Mouse (Mus musculus) ES-E14 (cell line): Measurements from ENCODE around the gene Asic4.

Source experiments
- CHD2 ChIP-seq: IDR thresholded peaks from 2 replicates; pipeline ENCODE4 v1.6.1; 2014; ENCODE audit warnings: mild to moderate bottlenecking, low read depth, low read length, inconsistent platforms
- HCFC1 ChIP-seq: IDR thresholded peaks from 2 replicates; pipeline ENCODE4 v1.6.1; 2012; ENCODE audit warnings: low read length, inconsistent platforms, borderline replicate concordance; ENCODE audit not compliant: insufficient read depth
- MAFK ChIP-seq: IDR thresholded peaks from 2 replicates; pipeline ENCODE4 v1.6.1; 2014; ENCODE audit warnings: mild to moderate bottlenecking, low read depth, low read length, inconsistent platforms; ENCODE audit not compliant: insufficient read depth
- ZC3H11A ChIP-seq: IDR thresholded peaks from 2 replicates; pipeline ENCODE4 v1.6.1; 2012; ENCODE audit warnings: low read depth, mild to moderate bottlenecking, inconsistent platforms, low read length, borderline replicate concordance

DNA sequence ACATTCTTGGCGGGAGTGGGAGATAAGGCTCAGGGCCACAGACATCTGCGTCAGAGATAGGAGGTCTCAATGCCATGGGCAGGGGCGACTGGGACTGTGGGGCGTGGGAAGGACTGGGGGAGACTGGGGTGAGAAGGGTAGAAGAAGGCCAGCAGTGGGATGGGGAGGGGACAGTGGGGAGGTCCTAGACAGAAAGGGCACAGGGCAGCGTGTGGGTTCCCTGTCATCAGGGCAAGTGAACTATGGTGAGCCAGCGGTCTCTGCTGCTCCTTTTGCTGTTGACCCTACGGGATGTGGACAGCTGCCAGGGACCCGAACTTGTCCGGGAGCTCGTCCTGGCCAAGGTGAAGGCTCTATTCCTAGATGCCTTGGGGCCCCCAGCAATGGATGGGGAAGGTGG lies 56.8 kb downstream of the Asic4 start, which contains the start of gene Inha:
- TF ChIP-seq HCFC1, result no peak
- TF ChIP-seq CHD2, result no peak
- no peak for TF ChIP-seq MAFK
- no peak for TF ChIP-seq ZC3H11A
